23 mouse cellular contexts compared by ENCODE assay signal in the genomic region with DNA sequence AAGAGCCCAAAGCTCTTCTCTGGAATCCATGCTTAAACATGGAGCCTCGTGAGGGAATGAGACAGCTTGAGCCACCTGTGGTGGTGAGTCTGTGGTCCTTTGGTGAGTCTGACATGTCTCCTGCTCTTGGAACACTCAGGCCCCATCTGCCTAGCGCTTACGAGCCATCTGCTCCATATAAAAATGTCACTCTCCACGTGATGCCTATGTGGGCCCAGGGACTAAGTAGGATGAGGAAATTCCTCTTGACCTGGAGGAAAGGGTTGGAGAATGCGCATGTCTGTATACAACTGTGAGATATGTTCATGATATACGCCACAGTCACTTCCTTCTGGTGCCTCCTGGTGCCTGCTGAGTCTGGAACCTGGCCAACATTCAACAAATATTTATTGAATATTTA. TPM values are rescaled to one million over a fixed set of nuclear protein-coding genes. Genes with fewer than 3 reads are reported as not detected.
DNase-seq lines count a peak whose midpoint lies in the region; ATAC-seq and TF ChIP-seq lines count a peak whose summit lies in the region.
"Had no signal": no experiment of that assay in that cellular context is flagged by ENCODE, and none has a peak within 500 bp of the region (broad histone marks: within the 10 kb centered on the region; RNA-seq: fewer than 3 reads in every experiment).

No protein-coding gene starts in this region.

- TF ChIP-seq POLR2A in MEL (IDR thresholded peaks at IDR 0.05; ENCODE audit: control insufficient read depth in 1 of 2, insufficient read depth in 1 of 2, low read depth in 1 of 2, low read length in 2 of 2, poor library complexity in 1 of 2), result no peak

- no peaks in the 10 kb centered on the region for H3K36me3 ChIP-seq in hindbrain, postnatal 0 days (ENCODE audit: insufficient read depth, low read length)
- H3K36me3 ChIP-seq in hindbrain, embryonic 13.5 days, result no peaks in the 10 kb centered on the region
- H3K36me3 ChIP-seq in MEL (ENCODE audit: control insufficient read depth in 1 of 2, insufficient read depth in 2 of 2, low read length in 2 of 2), result peaks cover 0 to 22% of the 10 kb centered on the region in 2 experiments; a peak in 2 of 4 replicates
- H3K36me3 ChIP-seq: midbrain, embryonic 12.5 days had no signal

- H3K27me3 ChIP-seq in hindbrain, postnatal 0 days (ENCODE audit: insufficient read depth, low read length), result no peaks in the 10 kb centered on the region
- no peaks in the 10 kb centered on the region for H3K27me3 ChIP-seq in hindbrain, embryonic 13.5 days
- H3K27me3 ChIP-seq in MEL (ENCODE audit: control insufficient read depth in 1 of 2, insufficient read depth in 2 of 2, low read length in 2 of 2), result no peaks in the 10 kb centered on the region
- H3K27me3 ChIP-seq: midbrain, embryonic 12.5 days had no signal

- TF ChIP-seq EP300 in MEL (IDR thresholded peaks at IDR 0.05; ENCODE audit: low read depth in 1 of 2, low read length in 2 of 2), result no peak

- DNase-seq in hindbrain, postnatal 0 days (ENCODE audit: low spot score), result peak; percentile 63
- DNase-seq in MEL (ENCODE audit: low read depth, low spot score), result peak; percentile 57
- DNase-seq in cerebellum, adult 11-12 months, result peak; percentile 90
- DNase-seq in cerebellum, postnatal 36 days, result peak; percentile 88 to 92
- DNase-seq in right cerebral cortex, adult 18-20 months, result no peak
- no peak for DNase-seq in layer of hippocampus, postnatal 14 days (ENCODE audit: low spot score in 2 of 2)
- no peak for DNase-seq in layer of hippocampus, adult 2 months (ENCODE audit: low spot score in 2 of 2)
- DNase-seq: adrenal gland, adult 2 months; embryo, embryonic 11 days; gastrocnemius, adult 2 months; heart, adult 2 months; kidney, adult 9 months; kidney, postnatal 4 days; thymus, adult 2 months had no signal

- no peak for TF ChIP-seq RAD21 in MEL (IDR thresholded peaks at IDR 0.05; ENCODE audit: low read depth, low read length)

- no peaks in the 10 kb centered on the region for H3K4me1 ChIP-seq in hindbrain, postnatal 0 days (ENCODE audit: insufficient read depth, low read length)
- no peaks in the 10 kb centered on the region for H3K4me1 ChIP-seq in hindbrain, embryonic 13.5 days (replicated peaks)
- H3K4me1 ChIP-seq in MEL (ENCODE audit: control insufficient read depth in 1 of 2, insufficient read depth in 2 of 2, low read length in 2 of 2), result peaks cover 20 to 29% of the 10 kb centered on the region in 2 experiments
- H3K4me1 ChIP-seq: midbrain, embryonic 12.5 days had no signal

- H3K9ac ChIP-seq in hindbrain, postnatal 0 days (replicated peaks; ENCODE audit: low read length), result no peak overlapping the region
- H3K9ac ChIP-seq in hindbrain, embryonic 13.5 days, result no peak overlapping the region
- H3K9ac ChIP-seq in MEL (ENCODE audit: control insufficient read depth, low read depth, low read length, poor library complexity, severe bottlenecking), result no peak overlapping the region
- H3K9ac ChIP-seq: hindbrain, embryonic 14.5 days; midbrain, embryonic 12.5 days had no signal

- WGBS in hindbrain, postnatal 0 days, result 64% methylated on average over 6 of the region's 6 CpGs
- WGBS in hindbrain, embryonic 13.5 days, result 81% methylated on average over 6 of the region's 6 CpGs

- H3K4me3 ChIP-seq in hindbrain, postnatal 0 days (ENCODE audit: low read length), result no peak overlapping the region
- no peak overlapping the region for H3K4me3 ChIP-seq in hindbrain, embryonic 13.5 days
- no peak overlapping the region for H3K4me3 ChIP-seq in MEL (ENCODE audit: control insufficient read depth in 1 of 2, insufficient read depth in 1 of 2, low read depth in 2 of 2, low read length in 2 of 2)
- no peak overlapping the region for H3K4me3 ChIP-seq in layer of hippocampus, adult 2 months
- H3K4me3 ChIP-seq: gastrocnemius, adult 2 months; heart, adult 2 months; left cerebral cortex, adult 2 months; midbrain, embryonic 12.5 days; myocyte had no signal

- peak; percentile 67 for ATAC-seq in hindbrain, postnatal 0 days
- no peak for ATAC-seq in hindbrain, embryonic 13.5 days (ENCODE audit: low FRiP score)
- ATAC-seq: forebrain, embryonic 14.5 days had no signal

- H3K4me2 ChIP-seq in hindbrain, postnatal 0 days (ENCODE audit: low read depth, low read length), result no peak overlapping the region
- no peak overlapping the region for H3K4me2 ChIP-seq in hindbrain, embryonic 13.5 days
- H3K4me2 ChIP-seq: hindbrain, embryonic 14.5 days; midbrain, embryonic 12.5 days had no signal

- no peaks in the 10 kb centered on the region for H3K79me2 ChIP-seq in MEL (ENCODE audit: control insufficient read depth, insufficient read depth, low read length, poor library complexity)

- no peak for TF ChIP-seq CTCF in hindbrain, postnatal 0 days (IDR thresholded peaks at IDR 0.05; ENCODE audit: low read depth)
- no peak for TF ChIP-seq CTCF in MEL (IDR thresholded peaks at IDR 0.05 in 2 of 3, conservative IDR thresholded peaks at IDR 0.05 in 1 of 3; ENCODE audit: control insufficient read depth in 1 of 3, insufficient read depth in 1 of 3, low read depth in 2 of 3, low read length in 3 of 3, poor library complexity in 1 of 3, severe bottlenecking in 1 of 3)
- TF ChIP-seq CTCF in layer of hippocampus, adult 2 months (conservative IDR thresholded peaks at IDR 0.05), result no peak

- no peak overlapping the region for H3K27ac ChIP-seq in hindbrain, postnatal 0 days
- H3K27ac ChIP-seq in hindbrain, embryonic 13.5 days, result no peak overlapping the region
- H3K27ac ChIP-seq in MEL (ENCODE audit: control insufficient read depth, low read depth, low read length), result no peak overlapping the region
- H3K27ac ChIP-seq in layer of hippocampus, adult 2 months, result no peak overlapping the region
- H3K27ac ChIP-seq: gastrocnemius, adult 2 months; heart, adult 2 months; hindbrain, embryonic 14.5 days; left cerebral cortex, adult 2 months; midbrain, embryonic 12.5 days had no signal

- no peaks in the 10 kb centered on the region for H3K9me3 ChIP-seq in hindbrain, postnatal 0 days (ENCODE audit: low read length)
- no peaks in the 10 kb centered on the region for H3K9me3 ChIP-seq in hindbrain, embryonic 13.5 days
- no peaks in the 10 kb centered on the region for H3K9me3 ChIP-seq in MEL (replicated peaks; ENCODE audit: insufficient read depth, low read length)
- H3K9me3 ChIP-seq: midbrain, embryonic 12.5 days had no signal

TF ChIP-seq in MEL, 35 proteins besides CTCF, POLR2A, EP300 and RAD21:
- TF ChIP-seq JUND (IDR thresholded peaks at IDR 0.05; ENCODE audit: low read depth, low read length), result no peak
- TF ChIP-seq USF1 (IDR thresholded peaks at IDR 0.05; ENCODE audit: low read depth, low read length), result peak; percentile 51; the same call in 1 of the 2 replicates
- no peak for TF ChIP-seq MAZ (IDR thresholded peaks at IDR 0.05; ENCODE audit: low read depth, low read length)
- TF ChIP-seq ZMIZ1 (IDR thresholded peaks at IDR 0.05; ENCODE audit: low read depth, low read length), result no peak
- TF ChIP-seq TAL1 (IDR thresholded peaks at IDR 0.05; ENCODE audit: low read length), result no peak
- no peak for TF ChIP-seq KAT2A (conservative IDR thresholded peaks at IDR 0.05; ENCODE audit: low read depth, low read length)
- TF ChIP-seq MYC (IDR thresholded peaks at IDR 0.05; ENCODE audit: low read depth, low read length), result peak; percentile 38; the same call in 1 of the 2 replicates
- no peak for TF ChIP-seq ZKSCAN1 (IDR thresholded peaks at IDR 0.05; ENCODE audit: low read depth, low read length)
- TF ChIP-seq USF2 (IDR thresholded peaks at IDR 0.05; ENCODE audit: borderline replicate concordance in 1 of 2, insufficient read depth in 1 of 2, low read depth in 1 of 2, low read length in 2 of 2), result no peak
- TF ChIP-seq CHD2 (IDR thresholded peaks at IDR 0.05; ENCODE audit: low read length), result no peak
- no peak for TF ChIP-seq MYB (IDR thresholded peaks at IDR 0.05; ENCODE audit: low read depth, low read length)
- TF ChIP-seq RCOR1 (IDR thresholded peaks at IDR 0.05; ENCODE audit: low read depth, low read length), result no peak
- peak; percentile 39; the same call in 1 of the 2 replicates for TF ChIP-seq ETS1 (IDR thresholded peaks at IDR 0.05; ENCODE audit: low read depth, low read length)
- TF ChIP-seq SMC3 (IDR thresholded peaks at IDR 0.05; ENCODE audit: low read depth, low read length), result no peak
- TF ChIP-seq NRF1 (IDR thresholded peaks at IDR 0.05; ENCODE audit: insufficient read depth, low read depth, low read length, poor library complexity, severe bottlenecking), result peak; percentile 56; the same call in 1 of the 2 replicates
- peak; percentile 34; the same call in 1 of the 2 replicates for TF ChIP-seq SIN3A (IDR thresholded peaks at IDR 0.05; ENCODE audit: low read length)
- TF ChIP-seq NELFE (IDR thresholded peaks at IDR 0.05; ENCODE audit: low read depth, low read length), result no peak

RNA-seq across cellular contexts. Expression of a gene that starts 18.4 kb away (rescaled TPM):
- total RNA-seq in hindbrain, postnatal 0 days (2014; rRNA removed), result 89.0 and 91.2 TPM in 2 replicates
- polyA plus RNA-seq in hindbrain, postnatal 0 days (2015; fragmentation: Nextera tagmentation; extraction: Ambion mirVana), result 77.9 and 78.4 TPM in 2 replicates
- 23.5 and 25.8 TPM in 2 replicates for polyA plus RNA-seq in hindbrain, embryonic 13.5 days (2015; fragmentation: Nextera tagmentation; extraction: Ambion mirVana)
- total RNA-seq in MEL (2012; rRNA removed), result not detected in 2 replicates
- not detected for polyA plus RNA-seq in MEL (2012; ENCODE audit: insufficient read depth in 1 of 2, insufficient read length in 2 of 2, low read depth in 1 of 2, low replicate concordance in 2 of 2, missing spikeins in 1 of 2)
- 100 to 1,000 TPM; 104 to 115 TPM for total RNA-seq in layer of hippocampus, postnatal 14 days (2021)
- 10 to 100 TPM; 81.2 to 85.1 TPM for total RNA-seq in layer of hippocampus, adult 2 months (2021)

RNA-seq across cellular contexts. Expression of a gene that starts 49.6 kb away (rescaled TPM):
- 2.8 TPM in 1 of 2 replicates, not detected in the other for total RNA-seq in hindbrain, postnatal 0 days (2014; rRNA removed)
- 0.30 and 0.57 TPM in 2 replicates for polyA plus RNA-seq in hindbrain, postnatal 0 days (2015; fragmentation: Nextera tagmentation; extraction: Ambion mirVana)
- not detected in 2 replicates for polyA plus RNA-seq in hindbrain, embryonic 13.5 days (2015; fragmentation: Nextera tagmentation; extraction: Ambion mirVana)
- total RNA-seq in MEL (2012; rRNA removed), result not detected in 2 replicates
- under 1 TPM in 1 of 2 experiments, not detected in 1; 0.06 TPM for polyA plus RNA-seq in MEL (2012; ENCODE audit: insufficient read depth in 1 of 2, insufficient read length in 2 of 2, low read depth in 1 of 2, low replicate concordance in 2 of 2, missing spikeins in 1 of 2)
- 1 to 10 TPM in 1 of 2 experiments, under 1 TPM in 1; 0.41 to 1.3 TPM for total RNA-seq in layer of hippocampus, postnatal 14 days (2021)
- total RNA-seq in layer of hippocampus, adult 2 months (2021), result not detected
- total RNA-seq: adrenal gland, adult 2 months; gastrocnemius, adult 2 months; heart, adult 2 months; liver, adult 2 months had no signal
- polyA plus RNA-seq: adrenal gland, adult 2 months; C2C12; forebrain, embryonic 14.5 days; heart, postnatal 0 days; hindbrain, embryonic 14.5 days; liver, adult 2 months; midbrain, embryonic 12.5 days; myocyte had no signal

Comparison
In these comparisons a context has a peak if more than half of its experiments do, and no peak if none do; other contexts are left out.
1. DNase-seq: peak in hindbrain, postnatal 0 days (single experiment), MEL (single experiment), cerebellum, adult 11-12 months (single experiment) and cerebellum, postnatal 36 days (2 of 2); none in right cerebral cortex, adult 18-20 months (single experiment), layer of hippocampus, postnatal 14 days (0 of 2) and layer of hippocampus, adult 2 months (0 of 2).
2. RNA of a gene that starts 18.4 kb away (total RNA-seq): 104 to 115 TPM in layer of hippocampus, postnatal 14 days, 89.0 to 91.2 TPM in hindbrain, postnatal 0 days and 81.2 to 85.1 TPM in layer of hippocampus, adult 2 months; not detected in MEL; every median in the first group is over 10 times any median in the second.